Comparison of ENCODE assay signal across 8 mouse cellular contexts in genomic region chr4:120032984-120033355, GRCm38 (mm10). TPM values are rescaled to one million over a fixed set of nuclear protein-coding genes. Genes with fewer than 3 reads are reported as not detected.
DNase-seq lines count a peak whose midpoint lies in the region; ATAC-seq and TF ChIP-seq lines count a peak whose summit lies in the region.

No protein-coding gene starts in this region.

- no peaks in the 10 kb centered on the region for H3K9me3 ChIP-seq in kidney, postnatal 0 days (replicated peaks; ENCODE audit: low read length)
- H3K9me3 ChIP-seq in E14TG2a.4 (ENCODE audit: low read length) = no peaks in the 10 kb centered on the region
- no peaks in the 10 kb centered on the region for H3K9me3 ChIP-seq in hindbrain, embryonic 15.5 days

- H3K4me2 ChIP-seq in kidney, postnatal 0 days (ENCODE audit: low read length) = peak overlapping the region; percentile 97
- peak overlapping the region; percentile 98 for H3K4me2 ChIP-seq in hindbrain, embryonic 15.5 days

- H3K4me3 ChIP-seq in kidney, postnatal 0 days (replicated peaks; ENCODE audit: low read depth, low read length) = peak overlapping the region; percentile 51
- H3K4me3 ChIP-seq in E14TG2a.4 (replicated peaks; ENCODE audit: low read length) = peak overlapping the region; percentile 82
- H3K4me3 ChIP-seq in hindbrain, embryonic 15.5 days = peak overlapping the region; percentile 70
- H3K4me3 ChIP-seq in macrophage (ENCODE audit: inconsistent target) = peak overlapping the region; percentile 31

- H3K79me2 ChIP-seq in macrophage (ENCODE audit: inconsistent target) = no peaks in the 10 kb centered on the region; the same call in 1 of the 2 replicates

- under 1% methylated on average over 27 of the region's 38 CpGs for WGBS in kidney, postnatal 0 days
- under 1% methylated on average over 36 of the region's 38 CpGs for WGBS in hindbrain, embryonic 15.5 days
- under 1% methylated on average over 38 of the region's 38 CpGs for WGBS in macrophage (ENCODE audit: missing documents)

- H3K36me3 ChIP-seq in kidney, postnatal 0 days (ENCODE audit: insufficient read depth, low read length) = no peaks in the 10 kb centered on the region
- H3K36me3 ChIP-seq in E14TG2a.4 (ENCODE audit: insufficient read depth, low read length) = no peaks in the 10 kb centered on the region
- H3K36me3 ChIP-seq in hindbrain, embryonic 15.5 days = no peaks in the 10 kb centered on the region
- no peaks in the 10 kb centered on the region for H3K36me3 ChIP-seq in macrophage (ENCODE audit: inconsistent target)

- H3K27me3 ChIP-seq in kidney, postnatal 0 days (ENCODE audit: insufficient read depth, low read length) = peaks cover 17% of the 10 kb centered on the region
- H3K27me3 ChIP-seq in E14TG2a.4 (ENCODE audit: insufficient read depth, low read length) = peaks cover 74% of the 10 kb centered on the region
- H3K27me3 ChIP-seq in hindbrain, embryonic 15.5 days = peaks cover 28% of the 10 kb centered on the region

- no peak for TF ChIP-seq CTCF in kidney, postnatal 0 days (IDR thresholded peaks at IDR 0.05; ENCODE audit: low read depth)
- TF ChIP-seq CTCF in E14TG2a.4 (conservative IDR thresholded peaks at IDR 0.05; ENCODE audit: low read length) = no peak

- no peak for DNase-seq in kidney, postnatal 0 days (ENCODE audit: low spot score)
- DNase-seq in kidney, postnatal 10 days = no peak
- DNase-seq in embryo, embryonic 10.5 days (ENCODE audit: low spot score) = peak; percentile 12
- DNase-seq in testis, postnatal 10 days (ENCODE audit: low spot score) = peak; percentile 49
- DNase-seq in spleen, postnatal 14 days (ENCODE audit: low spot score in 2 of 2) = no peak

- H3K27ac ChIP-seq in kidney, postnatal 0 days = no peak overlapping the region
- H3K27ac ChIP-seq in hindbrain, embryonic 15.5 days (replicated peaks) = peak overlapping the region; percentile 51
- no peak overlapping the region for H3K27ac ChIP-seq in macrophage

- ATAC-seq in kidney, postnatal 0 days (replicated peaks; ENCODE audit: low FRiP score, low read depth) = no peak
- peak; percentile 74 for ATAC-seq in hindbrain, embryonic 15.5 days (ENCODE audit: low FRiP score, low read depth)

- H3K4me1 ChIP-seq in kidney, postnatal 0 days (replicated peaks; ENCODE audit: insufficient read depth, low read length) = peaks cover 4% of the 10 kb centered on the region
- H3K4me1 ChIP-seq in E14TG2a.4 (replicated peaks; ENCODE audit: low read depth, low read length) = peaks cover 24% of the 10 kb centered on the region
- H3K4me1 ChIP-seq in hindbrain, embryonic 15.5 days (replicated peaks) = peaks cover 25% of the 10 kb centered on the region

- H3K9ac ChIP-seq in kidney, postnatal 0 days (ENCODE audit: low read depth, low read length) = peak overlapping the region; percentile 47; the same call in 1 of the 2 replicates
- peak overlapping the region; percentile 59 for H3K9ac ChIP-seq in hindbrain, embryonic 15.5 days

RNA-seq across cellular contexts. Expression of gene AL607142.1, which starts 31.8 kb away (rescaled TPM):
- not detected in 2 replicates for polyA plus RNA-seq in kidney, postnatal 0 days (2015; fragmentation: Nextera tagmentation; extraction: Ambion mirVana)
- polyA plus RNA-seq in hindbrain, embryonic 15.5 days (2015; fragmentation: Nextera tagmentation; extraction: Ambion mirVana) = not detected in 2 replicates
- total RNA-seq in macrophage (2018; cell fraction: chromatin; rRNA removed) = not detected
- not detected for total RNA-seq in macrophage (2018; cell fraction: cytosol; rRNA removed)
- total RNA-seq in macrophage (2018; cell fraction: nucleus; rRNA removed) = not detected
- polyA plus RNA-seq in macrophage (2018) = not detected in 3 replicates

Comparison
In these comparisons a context has a peak if more than half of its experiments do, and no peak if none do; other contexts are left out.
1. DNase-seq: peak in embryo, embryonic 10.5 days (single experiment) and testis, postnatal 10 days (single experiment); none in kidney, postnatal 0 days (single experiment), kidney, postnatal 10 days (single experiment) and spleen, postnatal 14 days (0 of 2).
2. H3K4me3 ChIP-seq: peak in every context shown above with its lines; median percentile 82 in E14TG2a.4; 70 in hindbrain, embryonic 15.5 days; 51 in kidney, postnatal 0 days; 31 in macrophage.